Mouse (Mus musculus) spleen, adult 2 months (tissue): ENCODE measurements at regions not wholly inside any gene's neighbourhood (a gene's known extent, or its start where the extent isn't known, plus 50 kb on each side); places are given as distances from the start of the nearest gene placed in this dataset.

ENCODE experiments used
- CTCF ChIP-seq: fragments of 200-500 bp; IDR thresholded peaks from 2 replicates; pipeline ENCODE4 v1.5.1; 2011; ENCODE audit warnings: mild to moderate bottlenecking, inconsistent platforms; ENCODE audit not compliant: insufficient read depth, insufficient read length, insufficient replicate concordance; ENCODE audit errors: extremely low read depth
- POLR2A ChIP-seq: fragments of 200-500 bp; IDR thresholded peaks from 2 replicates; pipeline ENCODE4 v1.6.1; 2011; ENCODE audit warnings: low read depth, low read length, inconsistent platforms

GRCm38 (mm10) chr3:52792801-52793200 is 224.2 kb downstream of the Cog6 start:
- TF ChIP-seq CTCF (no peak), POLR2A (no peak)
